Mouse (Mus musculus): ENCODE data around the gene Stx16. TPM values are rescaled to one million over a fixed set of nuclear protein-coding genes. Genes with fewer than 3 reads are reported as not detected.

Gene Stx16
- polyA plus RNA-seq, 1 experiment: 78.7 TPM

- TF ChIP-seq POLR2A (IDR thresholded peaks at IDR 0.05; ENCODE audit: insufficient read depth, low read depth, low read length) (no peak), CTCF (IDR thresholded peaks at IDR 0.05; ENCODE audit: insufficient read depth, low read depth, low read length) (no peak)
- H3K4me3 ChIP-seq (ENCODE audit: insufficient read depth, low read depth, low read length): no peak overlapping the region
- H3K27ac ChIP-seq (ENCODE audit: insufficient read depth, low read depth, low read length): no peak overlapping the region
- 92% methylated on average over 7 of the region's 7 CpGs for WGBS
- H3K4me1 ChIP-seq (ENCODE audit: control insufficient read depth, insufficient read depth, low read length): no peaks in the 10 kb centered on the region
These were observed 26.3 kb downstream of the Stx16 start for GRCm38 (mm10) chr2:174102399-174102798.

- H3K4me3 ChIP-seq (ENCODE audit: insufficient read depth, low read depth, low read length): no peak overlapping the region
- WGBS: 92% methylated on average over 4 of the region's 4 CpGs
- no peak overlapping the region for H3K27ac ChIP-seq (ENCODE audit: insufficient read depth, low read depth, low read length)
- no peak for TF ChIP-seq CTCF (IDR thresholded peaks at IDR 0.05; ENCODE audit: insufficient read depth, low read depth, low read length)
- no peak for TF ChIP-seq POLR2A (IDR thresholded peaks at IDR 0.05; ENCODE audit: insufficient read depth, low read depth, low read length)
- H3K4me1 ChIP-seq (ENCODE audit: control insufficient read depth, insufficient read depth, low read length): no peaks in the 10 kb centered on the region
These were observed 27.4 kb downstream of the Stx16 start for GRCm38 (mm10) chr2:174103527-174103926.

- TF ChIP-seq POLR2A (IDR thresholded peaks at IDR 0.05; ENCODE audit: insufficient read depth, low read depth, low read length): no peak
- no peak for TF ChIP-seq CTCF (IDR thresholded peaks at IDR 0.05; ENCODE audit: insufficient read depth, low read depth, low read length)
- 84% methylated on average over 3 of the region's 3 CpGs for WGBS
- no peak overlapping the region for H3K4me3 ChIP-seq (ENCODE audit: insufficient read depth, low read depth, low read length)
- H3K4me1 ChIP-seq (ENCODE audit: control insufficient read depth, insufficient read depth, low read length): peaks cover 6% of the 10 kb centered on the region; the same call in 1 of the 2 replicates
- H3K27ac ChIP-seq (ENCODE audit: insufficient read depth, low read depth, low read length): no peak overlapping the region
These were observed 31.3 kb downstream of the Stx16 start for GRCm38 (mm10) chr2:174107375-174107774.

GRCm38 (mm10) chr2:174109991-174110782 lies 34.1 kb downstream of the Stx16 start, which contains the start of gene Npepl1:
Gene Npepl1, plus strand, starts transcription at chr2:174110349.
- 0 out of 2 replicates have a peak within 1 kb of the TSS, but pooled peaks have one; percentile 3 for H3K27ac ChIP-seq (ENCODE audit: insufficient read depth, low read depth, low read length)
- peaks cover 6% of the 10 kb centered on the region; the same call in 1 of the 2 replicates for H3K4me1 ChIP-seq (ENCODE audit: control insufficient read depth, insufficient read depth, low read length)
- H3K4me3 ChIP-seq (ENCODE audit: insufficient read depth, low read depth, low read length): peak within 1 kb of the TSS; percentile 47
- 22% methylated on average over 89 of the region's 90 CpGs for WGBS
- no peak for TF ChIP-seq CTCF (IDR thresholded peaks at IDR 0.05; ENCODE audit: insufficient read depth, low read depth, low read length)
- no peak for TF ChIP-seq POLR2A (IDR thresholded peaks at IDR 0.05; ENCODE audit: insufficient read depth, low read depth, low read length)

GRCm38 (mm10) chr2:174110783-174111549 lies 34.9 kb downstream of the Stx16 start:
- Histone ChIP-seq H3K4me3 (ENCODE audit: insufficient read depth, low read depth, low read length) (peak overlapping the region; percentile 47), H3K4me1 (ENCODE audit: control insufficient read depth, insufficient read depth, low read length) (peaks cover 6% of the 10 kb centered on the region), H3K27ac (ENCODE audit: insufficient read depth, low read depth, low read length) (no peak overlapping the region)
- 79% methylated on average over 33 of the region's 33 CpGs for WGBS
- TF ChIP-seq POLR2A (IDR thresholded peaks at IDR 0.05; ENCODE audit: insufficient read depth, low read depth, low read length) (no peak), CTCF (IDR thresholded peaks at IDR 0.05; ENCODE audit: insufficient read depth, low read depth, low read length) (no peak)

GRCm38 (mm10) chr2:174112931-174113330 lies 36.8 kb downstream of the Stx16 start:
- H3K4me1 ChIP-seq (ENCODE audit: control insufficient read depth, insufficient read depth, low read length): peaks cover 12% of the 10 kb centered on the region
- H3K4me3 ChIP-seq (ENCODE audit: insufficient read depth, low read depth, low read length): no peak overlapping the region
- 94% methylated on average over 18 of the region's 18 CpGs for WGBS
- no peak for TF ChIP-seq CTCF (IDR thresholded peaks at IDR 0.05; ENCODE audit: insufficient read depth, low read depth, low read length)
- TF ChIP-seq POLR2A (IDR thresholded peaks at IDR 0.05; ENCODE audit: insufficient read depth, low read depth, low read length): no peak
- H3K27ac ChIP-seq (ENCODE audit: insufficient read depth, low read depth, low read length): no peak overlapping the region

- no peak overlapping the region for H3K27ac ChIP-seq (ENCODE audit: insufficient read depth, low read depth, low read length)
- TF ChIP-seq POLR2A (IDR thresholded peaks at IDR 0.05; ENCODE audit: insufficient read depth, low read depth, low read length) (no peak), CTCF (IDR thresholded peaks at IDR 0.05; ENCODE audit: insufficient read depth, low read depth, low read length) (no peak)
- 90% methylated on average over 12 of the region's 12 CpGs for WGBS
- no peak overlapping the region for H3K4me3 ChIP-seq (ENCODE audit: insufficient read depth, low read depth, low read length)
- peaks cover 12% of the 10 kb centered on the region for H3K4me1 ChIP-seq (ENCODE audit: control insufficient read depth, insufficient read depth, low read length)
These were observed 38.2 kb downstream of the Stx16 start for GRCm38 (mm10) chr2:174114148-174114864.

GRCm38 (mm10) chr2:174116929-174117328 lies 40.8 kb downstream of the Stx16 start:
- whole genome bisulfite sequencing: 43% methylated on average over 16 of the region's 16 CpGs
- no peak overlapping the region for H3K27ac ChIP-seq (ENCODE audit: insufficient read depth, low read depth, low read length)
- peaks cover 6% of the 10 kb centered on the region for H3K4me1 ChIP-seq (ENCODE audit: control insufficient read depth, insufficient read depth, low read length)
- TF ChIP-seq POLR2A (IDR thresholded peaks at IDR 0.05; ENCODE audit: insufficient read depth, low read depth, low read length): no peak
- TF ChIP-seq CTCF (IDR thresholded peaks at IDR 0.05; ENCODE audit: insufficient read depth, low read depth, low read length): no peak
- H3K4me3 ChIP-seq (ENCODE audit: insufficient read depth, low read depth, low read length): no peak overlapping the region

Data from olfactory bulb, adult 2 months (tissue).